Mouse (Mus musculus): ENCODE results near the gene Ifi209.
"Not testable (repeated sequence)": the region's sequence is repeated elsewhere in the genome, so short reads cannot be mapped to it uniquely, and the experiment has no call there.

Ifi209 gene

GRCm38 (mm10) chr1:173630622-173631021 is at the start of gene Ifi209:
TSS of gene Ifi209 (plus strand) at chr1:173630917.
- DNase-seq (ENCODE audit: low spot score) = not testable (repeated sequence)

GRCm38 (mm10) chr1:173589698-173590097 is 41.0 kb upstream of the Ifi209 start:
- not testable (repeated sequence) for DNase-seq (ENCODE audit: low spot score)

DNA sequence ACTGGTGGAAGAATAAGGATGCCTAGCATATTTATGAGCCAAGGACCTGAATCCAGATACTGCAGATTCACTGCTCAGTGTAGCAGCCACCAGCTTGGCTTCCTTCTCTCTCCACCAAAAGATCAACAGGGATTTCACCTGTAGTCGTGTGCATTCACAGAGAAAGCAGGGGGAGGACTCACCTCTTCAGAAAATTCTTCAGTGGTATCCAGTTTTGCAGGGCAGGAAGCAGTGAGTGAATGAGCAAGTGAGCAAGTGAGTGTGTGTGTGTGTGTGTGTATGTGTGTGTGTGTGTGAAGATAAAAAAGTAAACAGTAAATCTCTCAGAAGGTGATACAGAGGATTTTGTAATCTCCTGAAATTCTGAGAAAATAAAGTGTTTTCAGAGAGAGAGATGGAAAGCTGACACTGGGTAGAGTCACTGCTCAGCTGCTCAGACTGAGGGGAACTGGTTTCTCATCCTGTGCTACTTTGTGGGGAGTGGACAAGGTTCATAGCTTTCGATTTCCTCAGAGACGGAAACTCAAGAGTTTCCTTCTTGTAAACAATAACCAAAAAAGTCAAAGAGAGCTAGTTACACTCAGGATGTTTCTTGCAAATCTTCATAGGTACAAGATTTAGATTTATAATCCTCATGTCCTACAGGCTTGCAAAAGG is 31.8 kb upstream of the Ifi209 start, which contains the start of gene Ifi213:
TSS of gene Ifi213 (minus strand) at position 437 of the 657 bp plus-strand sequence.
- DNase-seq (ENCODE audit: low spot score) = not testable (repeated sequence)

- DNase-seq (ENCODE audit: low spot score) = not testable (repeated sequence)
These were observed 20.4 kb upstream of the Ifi209 start for GRCm38 (mm10) chr1:173610291-173610690.

DNA sequence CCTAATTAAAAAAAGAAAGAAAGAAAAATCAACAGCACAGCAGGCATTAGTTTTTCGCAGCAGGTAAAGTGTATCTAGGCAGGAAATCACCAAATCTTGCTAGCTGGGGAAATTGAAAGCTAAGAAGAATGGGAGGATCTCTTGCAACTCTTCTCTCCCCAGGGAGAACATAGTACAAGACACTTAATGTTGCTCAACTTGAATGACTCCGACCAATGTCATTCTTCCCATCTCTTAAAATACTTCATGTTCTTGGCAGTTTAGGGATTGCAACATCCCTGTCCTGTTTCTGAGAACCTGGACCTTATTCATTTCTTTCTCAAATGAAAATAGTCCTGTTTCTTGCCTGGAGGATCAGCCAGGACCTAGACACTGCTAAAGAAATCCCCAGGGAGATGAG is 8.5 kb upstream of the Ifi209 start:
- DNase-seq (ENCODE audit: low spot score) = not testable (repeated sequence)

DNA sequence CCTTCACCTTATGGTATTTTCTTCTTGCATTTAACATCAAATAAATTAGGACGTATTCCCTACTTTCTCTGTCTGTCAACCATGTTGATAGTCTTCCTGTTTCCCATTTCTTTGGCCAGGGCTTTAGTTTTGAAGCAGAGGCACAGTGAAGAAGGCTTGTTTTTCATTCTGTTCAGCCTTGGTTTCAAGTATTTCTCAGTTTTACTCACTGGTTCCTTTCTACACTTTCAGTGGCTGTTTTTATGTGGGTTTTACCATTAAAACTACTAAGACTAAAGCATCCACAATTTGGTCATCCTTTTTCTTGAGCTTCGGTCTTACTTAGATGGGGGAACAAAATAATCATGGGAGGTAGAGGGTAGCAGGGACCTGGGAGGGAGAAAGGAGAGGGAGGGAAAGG is 6.7 kb upstream of the Ifi209 start:
- no peak for DNase-seq (ENCODE audit: low spot score)

- DNase-seq (ENCODE audit: low spot score) = no peak
These were observed 4.0 kb upstream of the Ifi209 start for GRCm38 (mm10) chr1:173626686-173627085.

- DNase-seq (ENCODE audit: low spot score) = no peak
These were observed 3.4 kb downstream of the Ifi209 start for GRCm38 (mm10) chr1:173633969-173634645.

- no peak for DNase-seq (ENCODE audit: low spot score)
These were observed 14.7 kb downstream of the Ifi209 start for GRCm38 (mm10) chr1:173645393-173645792.

DNA sequence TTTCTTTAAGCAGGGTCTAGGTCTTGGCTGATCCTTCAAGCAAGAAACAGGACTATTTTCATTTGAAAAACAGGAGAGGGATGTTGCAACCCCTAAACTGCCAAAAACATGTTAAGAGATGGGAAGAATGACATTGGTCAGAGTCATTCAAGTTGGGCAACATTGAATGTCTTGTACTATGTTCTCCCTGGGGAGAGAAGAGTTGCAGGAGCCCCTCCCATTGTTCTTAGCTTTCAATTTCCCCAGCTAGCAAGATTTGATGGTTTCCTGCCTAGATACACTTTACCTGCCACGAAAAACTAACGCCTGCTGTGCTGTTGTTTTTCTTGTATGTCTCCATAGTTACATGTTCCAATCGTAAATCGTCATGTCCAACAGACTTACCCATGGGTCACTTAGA is 27.3 kb downstream of the Ifi209 start:
- DNase-seq (ENCODE audit: low spot score) = no peak

DNA sequence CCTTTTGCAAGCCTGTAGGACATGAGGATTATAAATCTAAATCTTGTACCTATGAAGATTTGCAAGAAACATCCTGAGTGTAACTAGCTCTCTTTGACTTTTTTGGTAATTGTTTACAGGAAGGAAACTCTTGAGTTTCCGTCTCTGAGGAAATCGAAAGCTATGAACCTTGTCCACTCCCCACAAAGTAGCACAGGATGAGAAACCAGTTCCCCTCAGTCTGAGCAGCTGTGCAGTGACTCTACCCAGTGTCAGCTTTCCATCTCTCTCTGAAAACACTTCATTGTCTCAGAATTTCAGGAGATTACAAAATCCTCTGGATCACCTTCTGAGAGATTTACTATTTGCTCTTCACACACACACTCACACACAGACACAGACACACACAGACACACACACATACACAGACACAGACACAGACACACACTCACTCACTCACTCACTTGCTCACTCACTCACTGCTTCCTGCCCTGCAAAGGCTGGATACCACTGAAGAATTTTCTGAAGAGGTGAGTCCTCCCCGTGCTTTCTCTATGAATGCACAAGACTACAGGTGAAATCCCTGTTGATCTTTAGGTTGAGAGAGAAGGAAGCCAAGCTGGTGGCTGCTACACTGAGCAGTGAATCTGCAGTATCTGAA is 42.9 kb downstream of the Ifi209 start, which contains the start of gene Ifi208:
TSS of gene Ifi208 (plus strand) at position 218 of the 640 bp plus-strand sequence.
- not testable (repeated sequence) for DNase-seq (ENCODE audit: low spot score)

GRCm38 (mm10) chr1:173678605-173679004 is 47.9 kb downstream of the Ifi209 start:
- not testable (repeated sequence) for DNase-seq (ENCODE audit: low spot score)

- no peak for DNase-seq (ENCODE audit: low spot score)
These were observed 63.6 kb downstream of the Ifi209 start for GRCm38 (mm10) chr1:173694270-173694669.
